Comparison of ENCODE assay signal across 25 mouse cellular contexts in the genomic region with DNA sequence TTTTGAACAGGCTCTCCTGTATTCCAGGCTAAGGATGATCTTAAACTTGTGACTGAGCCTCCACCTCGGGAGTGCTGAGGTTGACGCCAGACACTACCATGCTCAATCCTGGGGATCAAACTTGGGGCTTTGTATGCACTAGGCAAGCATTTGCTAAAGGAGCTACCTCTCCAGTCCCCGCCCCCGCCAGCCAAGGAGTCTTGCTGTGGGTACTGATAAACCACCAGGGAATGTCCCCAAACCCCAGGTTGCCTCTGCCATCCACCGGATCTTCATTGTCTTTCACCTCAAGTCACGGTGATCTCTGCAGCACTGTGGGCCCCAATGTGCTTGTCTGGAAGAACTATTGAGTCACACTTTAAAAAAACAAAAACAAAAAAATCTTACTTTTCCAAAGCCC.
DNase-seq lines count a peak whose midpoint lies in the region; ATAC-seq and TF ChIP-seq lines count a peak whose summit lies in the region.
"Had no signal": no experiment of that assay in that cellular context is flagged by ENCODE, and none has a peak within 500 bp of the region (broad histone marks: within the 10 kb centered on the region; RNA-seq: fewer than 3 reads in every experiment).

No protein-coding gene starts in this region.

- no peaks in the 10 kb centered on the region for H3K9me3 ChIP-seq in midbrain, embryonic 11.5 days (ENCODE audit: control insufficient read depth, low read length)
- H3K9me3 ChIP-seq in midbrain, postnatal 0 days (ENCODE audit: low read length), result no peaks in the 10 kb centered on the region
- H3K9me3 ChIP-seq: forebrain, embryonic 10.5 days; forebrain, embryonic 13.5 days; heart, embryonic 12.5 days; heart, embryonic 15.5 days; hindbrain, embryonic 10.5 days had no signal

- H3K36me3 ChIP-seq in midbrain, embryonic 11.5 days (ENCODE audit: control insufficient read depth, insufficient read depth, low read length), result no peaks in the 10 kb centered on the region
- peaks cover 2% of the 10 kb centered on the region; the same call in 1 of the 2 replicates for H3K36me3 ChIP-seq in midbrain, postnatal 0 days (ENCODE audit: insufficient read depth, low read length)
- H3K36me3 ChIP-seq in heart, adult 2 months (ENCODE audit: control insufficient read depth, insufficient read depth, low read length), result no peaks in the 10 kb centered on the region
- H3K36me3 ChIP-seq: forebrain, embryonic 10.5 days; heart, embryonic 15.5 days; hindbrain, embryonic 10.5 days had no signal

- H3K4me1 ChIP-seq in midbrain, embryonic 11.5 days (ENCODE audit: control insufficient read depth, insufficient read depth, low read length), result no peaks in the 10 kb centered on the region
- no peaks in the 10 kb centered on the region for H3K4me1 ChIP-seq in midbrain, postnatal 0 days (ENCODE audit: insufficient read depth, low read length)
- no peaks in the 10 kb centered on the region for H3K4me1 ChIP-seq in heart, adult 2 months (ENCODE audit: control insufficient read depth, insufficient read depth, low read length)

- no peaks in the 10 kb centered on the region for H3K27me3 ChIP-seq in midbrain, embryonic 11.5 days (ENCODE audit: control insufficient read depth, insufficient read depth, low read length)
- H3K27me3 ChIP-seq in midbrain, postnatal 0 days (ENCODE audit: insufficient read depth, low read length), result no peaks in the 10 kb centered on the region
- no peaks in the 10 kb centered on the region for H3K27me3 ChIP-seq in heart, adult 2 months (ENCODE audit: control insufficient read depth, insufficient read depth, low read length)
- H3K27me3 ChIP-seq: forebrain, embryonic 13.5 days; heart, embryonic 12.5 days; heart, embryonic 15.5 days had no signal

- H3K79me2 ChIP-seq in heart, adult 2 months (replicated peaks; ENCODE audit: control insufficient read depth, insufficient read depth, low read length), result no peaks in the 10 kb centered on the region

- H3K4me3 ChIP-seq in midbrain, embryonic 11.5 days (ENCODE audit: low read depth, low read length), result no peak overlapping the region
- no peak overlapping the region for H3K4me3 ChIP-seq in midbrain, postnatal 0 days (ENCODE audit: low read depth, low read length)
- H3K4me3 ChIP-seq in heart, adult 2 months, result no peak overlapping the region
- H3K4me3 ChIP-seq: forebrain, embryonic 10.5 days; forebrain, embryonic 13.5 days; gastrocnemius, adult 2 months; heart, embryonic 12.5 days; heart, embryonic 15.5 days; hindbrain, embryonic 10.5 days had no signal

- WGBS in midbrain, embryonic 11.5 days, result 51% methylated on average over 6 of the region's 6 CpGs
- 53% methylated on average over 6 of the region's 6 CpGs for WGBS in midbrain, postnatal 0 days
- WGBS in heart, adult 2 months, result 71% methylated on average over 6 of the region's 6 CpGs

- H3K27ac ChIP-seq in midbrain, embryonic 11.5 days (ENCODE audit: low read depth, low read length), result no peak overlapping the region
- H3K27ac ChIP-seq in midbrain, postnatal 0 days (ENCODE audit: low read depth, low read length), result no peak overlapping the region
- no peak overlapping the region for H3K27ac ChIP-seq in heart, adult 2 months
- H3K27ac ChIP-seq: forebrain, embryonic 10.5 days; forebrain, embryonic 13.5 days; gastrocnemius, adult 2 months; heart, embryonic 15.5 days; hindbrain, embryonic 10.5 days; hindbrain, embryonic 14.5 days; hindbrain, postnatal 0 days had no signal

- peak; percentile 24 for DNase-seq in CD4-positive, CD25-positive, alpha-beta regulatory T cell, adult 2 months (ENCODE audit: low read depth, low spot score)
- DNase-seq in midbrain, embryonic 11.5 days (ENCODE audit: low spot score, missing footprints), result peak; percentile 64
- no peak for DNase-seq in midbrain, postnatal 0 days (ENCODE audit: low spot score)
- no peak for DNase-seq in heart, adult 2 months
- DNase-seq: adrenal gland, adult 8-10 months; adrenal gland, postnatal 25 days; cerebellum, adult 18-20 months; cerebellum, adult 9-10 months; cerebellum, postnatal 14 days; gastrocnemius, adult 2 months; gastrocnemius, postnatal 14 days; heart, adult 11 months; heart, postnatal 10 days; heart, postnatal 36 days had no signal

- H3K9ac ChIP-seq in midbrain, embryonic 11.5 days (ENCODE audit: low read length), result no peak overlapping the region
- H3K9ac ChIP-seq in midbrain, postnatal 0 days (replicated peaks; ENCODE audit: low read length, poor library complexity, severe bottlenecking), result no peak overlapping the region
- H3K9ac ChIP-seq in heart, adult 2 months (ENCODE audit: low read depth, low read length), result no peak overlapping the region
- H3K9ac ChIP-seq: forebrain, embryonic 13.5 days; heart, embryonic 12.5 days; heart, embryonic 15.5 days; hindbrain, embryonic 14.5 days had no signal

- TF ChIP-seq POLR2A in heart, adult 2 months (IDR thresholded peaks at IDR 0.05; ENCODE audit: insufficient read depth, low read depth, low read length), result no peak

- no peak overlapping the region for H3K4me2 ChIP-seq in midbrain, embryonic 11.5 days
- H3K4me2 ChIP-seq in midbrain, postnatal 0 days (ENCODE audit: low read depth, low read length, poor library complexity, severe bottlenecking), result no peak overlapping the region
- H3K4me2 ChIP-seq: forebrain, embryonic 13.5 days; heart, embryonic 12.5 days; heart, embryonic 15.5 days; hindbrain, embryonic 14.5 days had no signal

- TF ChIP-seq CTCF in midbrain, postnatal 0 days (IDR thresholded peaks at IDR 0.05), result no peak
- no peak for TF ChIP-seq CTCF in heart, adult 2 months (IDR thresholded peaks at IDR 0.05)

- TF ChIP-seq EP300 in heart, adult 2 months (IDR thresholded peaks at IDR 0.05; ENCODE audit: insufficient read depth, low read depth, low read length), result no peak

- no peak for ATAC-seq in CD4-positive, CD25-positive, alpha-beta regulatory T cell, adult 4 months
- ATAC-seq in midbrain, embryonic 11.5 days (ENCODE audit: low FRiP score), result no peak
- no peak for ATAC-seq in midbrain, postnatal 0 days (ENCODE audit: low FRiP score)
- peak; percentile 36; the same call in 1 of the 2 replicates for ATAC-seq in megakaryocyte-erythroid progenitor cell, adult 5-6 weeks (replicated peaks; ENCODE audit: low FRiP score, low TSS enrichment, poor library complexity, severe bottlenecking)
- ATAC-seq: activated CD4-positive, CD25-positive, alpha-beta regulatory T cell, adult 4 months; forebrain, embryonic 13.5 days; forebrain, embryonic 16.5 days; hindbrain, postnatal 0 days had no signal

- intact Hi-C loops in heart, adult 2 months (cut with DNase I), result no loop called here

Comparison
In these comparisons a context has a peak if more than half of its experiments do, and no peak if none do; other contexts are left out.
1. DNase-seq: peak in CD4-positive, CD25-positive, alpha-beta regulatory T cell, adult 2 months (single experiment) and midbrain, embryonic 11.5 days (single experiment); none in midbrain, postnatal 0 days (single experiment) and heart, adult 2 months (0 of 2).